Mouse (Mus musculus): ENCODE results near the gene Snx18. TPM values are rescaled to one million over a fixed set of nuclear protein-coding genes. Genes with fewer than 3 reads are reported as not detected.

Gene Snx18
- polyA plus RNA-seq, 1 experiment = 0.07 TPM

DNA sequence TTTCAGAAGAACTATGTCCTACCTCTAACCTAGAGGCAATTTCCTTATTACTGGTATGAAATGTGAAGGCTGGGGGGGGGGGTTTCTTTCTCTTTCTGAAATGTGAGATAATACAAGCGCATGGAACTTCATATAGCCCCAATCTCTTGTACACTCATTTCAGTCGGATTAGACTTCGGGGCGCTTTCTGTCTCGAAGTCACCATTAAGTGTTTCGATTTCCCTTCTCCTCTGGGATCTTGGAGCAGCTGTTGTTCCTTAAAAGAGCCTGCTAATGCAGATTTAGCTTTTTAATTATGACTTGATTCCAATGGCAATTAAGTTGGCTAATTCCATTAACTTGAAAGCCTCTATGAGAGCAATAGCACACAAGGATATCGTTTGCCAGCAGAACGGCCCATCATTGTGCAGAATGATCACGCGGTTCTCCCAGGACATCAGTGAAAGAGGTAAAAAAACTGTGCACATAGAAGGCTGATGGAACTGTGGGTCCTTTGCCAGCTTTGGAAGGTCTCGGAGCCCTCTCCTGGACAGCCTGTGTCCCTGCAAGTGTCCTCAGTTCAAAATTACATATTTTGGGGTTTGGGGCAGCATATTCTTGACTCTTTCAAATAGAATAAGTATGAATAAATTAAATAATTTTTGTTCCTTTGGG is 22.7 kb upstream of the Snx18 start:
- no peak for TF ChIP-seq TAL1 (IDR thresholded peaks at IDR 0.05; ENCODE audit: low read length)
- TF ChIP-seq GATA1 (IDR thresholded peaks at IDR 0.05; ENCODE audit: low read length) = no peak
- Histone ChIP-seq H3K4me3 (replicated peaks) (no peak overlapping the region), H3K36me3 (ENCODE audit: control insufficient read depth) (no peaks in the 10 kb centered on the region), H3K27me3 (ENCODE audit: control insufficient read depth) (no peaks in the 10 kb centered on the region), H3K9me3 (ENCODE audit: control insufficient read depth, low read length) (no peaks in the 10 kb centered on the region), H3K4me1 (ENCODE audit: control insufficient read depth) (peaks cover 2% of the 10 kb centered on the region; the same call in 1 of the 2 replicates)

DNA sequence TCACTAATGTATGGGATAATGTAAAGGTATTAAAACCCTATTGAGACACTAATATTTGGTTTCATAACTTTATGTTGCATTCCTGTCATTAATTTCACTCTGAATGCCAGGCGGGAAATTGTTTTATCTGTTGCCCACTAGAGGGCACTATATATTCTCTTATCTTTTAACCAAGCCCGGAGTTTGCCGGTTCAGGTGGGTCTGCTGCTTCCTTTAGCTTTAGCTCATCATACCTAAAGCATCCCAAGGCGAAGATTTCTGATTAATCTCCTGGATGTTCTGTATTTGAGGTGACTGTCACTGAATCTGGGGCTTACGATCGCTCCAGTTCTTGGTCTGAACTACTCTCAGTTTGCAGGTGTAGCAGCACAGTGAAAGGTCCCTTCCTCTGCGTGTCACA is 20.6 kb upstream of the Snx18 start:
- H3K9me3 ChIP-seq (ENCODE audit: control insufficient read depth, low read length) = no peaks in the 10 kb centered on the region

GRCm38 (mm10) chr13:113635799-113636222 is 17.4 kb upstream of the Snx18 start:
- no peaks in the 10 kb centered on the region for H3K36me3 ChIP-seq (ENCODE audit: control insufficient read depth)
- TF ChIP-seq TAL1 (IDR thresholded peaks at IDR 0.05; ENCODE audit: low read length) (no peak), GATA1 (IDR thresholded peaks at IDR 0.05; ENCODE audit: low read length) (no peak)
- no peaks in the 10 kb centered on the region for H3K27me3 ChIP-seq (ENCODE audit: control insufficient read depth)
- peak overlapping the region; percentile 14 for H3K4me3 ChIP-seq (replicated peaks)
- H3K4me1 ChIP-seq (ENCODE audit: control insufficient read depth) = peaks cover 7% of the 10 kb centered on the region
- H3K9me3 ChIP-seq (ENCODE audit: control insufficient read depth, low read length) = no peaks in the 10 kb centered on the region

More for the DNA sequence above, 20.6 kb upstream of the Snx18 start:
- TF ChIP-seq TAL1 (IDR thresholded peaks at IDR 0.05; ENCODE audit: low read length) = no peak
- no peak for TF ChIP-seq GATA1 (IDR thresholded peaks at IDR 0.05; ENCODE audit: low read length)
- H3K4me3 ChIP-seq (replicated peaks) = no peak overlapping the region
- H3K4me1 ChIP-seq (ENCODE audit: control insufficient read depth) = peaks cover 7% of the 10 kb centered on the region
- no peaks in the 10 kb centered on the region for H3K36me3 ChIP-seq (ENCODE audit: control insufficient read depth)
- H3K27me3 ChIP-seq (ENCODE audit: control insufficient read depth) = no peaks in the 10 kb centered on the region

DNA sequence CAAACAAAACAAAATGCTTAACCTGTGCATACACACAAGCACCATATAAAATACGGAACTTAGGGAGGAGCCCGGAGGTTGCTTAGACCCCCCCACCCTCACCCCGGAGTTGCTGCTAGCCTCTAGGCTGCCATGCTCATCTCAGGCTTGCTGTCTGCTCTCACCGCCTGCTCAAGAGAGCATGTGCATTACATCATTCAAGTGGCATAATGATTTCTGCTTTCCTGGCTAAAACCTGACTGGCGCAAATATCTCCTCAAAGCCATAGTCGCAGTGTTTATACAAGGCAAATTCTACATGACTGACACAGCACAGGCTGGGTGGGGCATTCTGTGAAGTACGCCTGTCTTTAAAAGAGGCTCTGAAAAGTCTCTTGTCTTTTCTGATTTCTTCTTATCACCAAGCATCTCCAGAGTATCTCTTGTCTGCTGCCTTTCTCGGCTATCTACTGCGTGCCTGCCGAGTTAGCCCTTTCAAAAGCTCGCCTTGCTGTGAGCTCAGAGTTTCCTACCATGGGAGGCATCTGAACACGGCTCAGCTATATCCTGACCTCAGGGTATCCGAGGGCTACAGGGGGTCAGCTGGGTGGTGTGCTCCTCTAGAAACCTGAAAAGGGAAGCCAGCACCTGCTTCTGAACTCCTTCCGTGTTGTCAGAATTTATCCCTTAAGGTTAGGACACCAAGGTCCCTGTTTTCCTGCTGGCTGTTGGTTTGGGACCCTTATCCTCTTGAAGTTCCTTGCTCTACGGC is 16.5 kb upstream of the Snx18 start:
- Histone ChIP-seq H3K4me1 (ENCODE audit: control insufficient read depth) (peaks cover 7% of the 10 kb centered on the region), H3K27me3 (ENCODE audit: control insufficient read depth) (no peaks in the 10 kb centered on the region), H3K36me3 (ENCODE audit: control insufficient read depth) (no peaks in the 10 kb centered on the region), H3K4me3 (replicated peaks) (no peak overlapping the region), H3K9me3 (ENCODE audit: control insufficient read depth, low read length) (no peaks in the 10 kb centered on the region)
- no peak for TF ChIP-seq TAL1 (IDR thresholded peaks at IDR 0.05; ENCODE audit: low read length)
- no peak for TF ChIP-seq GATA1 (IDR thresholded peaks at IDR 0.05; ENCODE audit: low read length)

GRCm38 (mm10) chr13:113632506-113632905 is 14.1 kb upstream of the Snx18 start:
- Histone ChIP-seq H3K36me3 (ENCODE audit: control insufficient read depth) (no peaks in the 10 kb centered on the region), H3K27me3 (ENCODE audit: control insufficient read depth) (no peaks in the 10 kb centered on the region), H3K4me3 (replicated peaks) (no peak overlapping the region), H3K4me1 (ENCODE audit: control insufficient read depth) (peaks cover 5% of the 10 kb centered on the region), H3K9me3 (ENCODE audit: control insufficient read depth, low read length) (no peaks in the 10 kb centered on the region)
- TF ChIP-seq TAL1 (IDR thresholded peaks at IDR 0.05; ENCODE audit: low read length) (no peak), GATA1 (IDR thresholded peaks at IDR 0.05; ENCODE audit: low read length) (no peak)

GRCm38 (mm10) chr13:113627601-113628000 is 9.2 kb upstream of the Snx18 start:
- TF ChIP-seq GATA1 (IDR thresholded peaks at IDR 0.05; ENCODE audit: low read length) (no peak), TAL1 (IDR thresholded peaks at IDR 0.05; ENCODE audit: low read length) (no peak)
- H3K9me3 ChIP-seq (ENCODE audit: control insufficient read depth, low read length) = no peaks in the 10 kb centered on the region
- no peaks in the 10 kb centered on the region; the same call in 1 of the 2 replicates for H3K4me1 ChIP-seq (ENCODE audit: control insufficient read depth)

GRCm38 (mm10) chr13:113622865-113623255 is 4.5 kb upstream of the Snx18 start:
- H3K9me3 ChIP-seq (ENCODE audit: control insufficient read depth, low read length) = no peaks in the 10 kb centered on the region
- TF ChIP-seq GATA1 (IDR thresholded peaks at IDR 0.05; ENCODE audit: low read length) = no peak
- H3K36me3 ChIP-seq (ENCODE audit: control insufficient read depth) = no peaks in the 10 kb centered on the region
- H3K27me3 ChIP-seq (ENCODE audit: control insufficient read depth) = peaks cover 6% of the 10 kb centered on the region
- H3K4me1 ChIP-seq (ENCODE audit: control insufficient read depth) = peaks cover 11% of the 10 kb centered on the region
- H3K4me3 ChIP-seq (replicated peaks) = no peak overlapping the region

More at GRCm38 (mm10) chr13:113627601-113628000, 9.2 kb upstream of the Snx18 start:
- Histone ChIP-seq H3K4me3 (replicated peaks) (no peak overlapping the region), H3K36me3 (ENCODE audit: control insufficient read depth) (no peaks in the 10 kb centered on the region), H3K27me3 (ENCODE audit: control insufficient read depth) (no peaks in the 10 kb centered on the region)

- Histone ChIP-seq H3K9me3 (ENCODE audit: control insufficient read depth, low read length) (no peaks in the 10 kb centered on the region), H3K27me3 (ENCODE audit: control insufficient read depth) (peaks cover 12% of the 10 kb centered on the region), H3K36me3 (ENCODE audit: control insufficient read depth) (no peaks in the 10 kb centered on the region), H3K4me1 (ENCODE audit: control insufficient read depth) (peaks cover 17% of the 10 kb centered on the region), H3K4me3 (replicated peaks) (no peak overlapping the region)
- no peak for TF ChIP-seq GATA1 (IDR thresholded peaks at IDR 0.05; ENCODE audit: low read length)
- TF ChIP-seq TAL1 (IDR thresholded peaks at IDR 0.05; ENCODE audit: low read length) = no peak
These were observed 3.9 kb upstream of the Snx18 start for GRCm38 (mm10) chr13:113622122-113622864.

- TF ChIP-seq TAL1 (IDR thresholded peaks at IDR 0.05; ENCODE audit: low read length) (no peak), GATA1 (IDR thresholded peaks at IDR 0.05; ENCODE audit: low read length) (no peak)
- no peak overlapping the region for H3K4me3 ChIP-seq (replicated peaks)
- H3K36me3 ChIP-seq (ENCODE audit: control insufficient read depth) = peaks cover 4% of the 10 kb centered on the region
- H3K4me1 ChIP-seq (ENCODE audit: control insufficient read depth) = peaks cover 45% of the 10 kb centered on the region
- no peaks in the 10 kb centered on the region for H3K9me3 ChIP-seq (ENCODE audit: control insufficient read depth, low read length)
- peaks cover 26% of the 10 kb centered on the region for H3K27me3 ChIP-seq (ENCODE audit: control insufficient read depth)
These were observed 639 bp upstream of the Snx18 start for GRCm38 (mm10) chr13:113619003-113619402.

Measured in erythroblast, embryonic 14.5 days (primary cell).